Mouse (Mus musculus) neutrophil, adult 83 days (primary cell): ENCODE measurements around the gene Nbeal2. TPM values are rescaled to one million over a fixed set of nuclear protein-coding genes. Genes with fewer than 3 reads are reported as not detected.

Source experiments
- total RNA-seq, 2 experiments: library from RNA; stranded (reverse); gene quantifications; one replicate each; pipeline ENCODE4 v1.2.4; 2023

Gene Nbeal2
- total RNA-seq: 100 to 1,000 TPM; 266 to 300 TPM

DNA sequence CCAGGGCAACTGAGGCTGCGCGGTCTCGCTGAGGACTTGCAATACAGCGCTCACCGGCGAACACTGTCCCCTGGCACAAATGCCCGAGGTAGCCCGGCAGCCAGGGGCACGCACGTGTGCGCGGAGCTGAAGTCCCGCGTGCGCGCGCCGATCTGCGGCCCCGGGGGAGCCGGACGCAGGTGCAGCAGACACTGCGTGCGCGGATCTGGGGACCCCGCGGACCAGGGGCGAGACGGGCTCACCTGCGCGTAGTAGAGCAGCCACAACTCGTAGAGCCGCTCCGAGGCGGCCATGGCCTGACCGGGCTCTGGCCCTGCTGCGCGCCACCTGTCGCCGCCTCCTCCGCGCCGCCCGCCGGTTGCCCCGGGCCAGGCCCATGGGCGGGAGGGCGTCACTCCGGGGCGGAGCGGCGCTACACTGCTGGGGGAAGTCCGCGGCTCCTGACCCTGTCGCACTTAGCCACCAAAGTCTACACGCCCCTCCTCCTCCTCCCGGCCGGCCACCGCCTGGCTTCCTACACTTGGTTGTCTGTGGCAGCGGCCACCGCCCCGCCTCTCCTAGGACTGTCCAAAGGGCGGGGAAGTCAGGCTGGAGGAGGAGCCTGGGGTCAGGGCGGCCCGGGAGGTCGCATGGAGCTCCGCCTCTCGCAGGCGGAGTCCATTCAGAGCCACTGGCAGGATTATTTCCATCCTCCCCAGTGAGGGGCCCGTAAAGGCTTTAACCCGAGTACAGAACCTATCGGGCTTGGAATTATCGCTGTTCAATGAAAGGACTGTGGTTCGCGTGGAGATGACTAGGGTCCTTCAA lies at the start of gene Nbeal2:
TSS of gene Nbeal2 (minus strand) at position 507 of the 807 bp plus-strand sequence.

DNA sequence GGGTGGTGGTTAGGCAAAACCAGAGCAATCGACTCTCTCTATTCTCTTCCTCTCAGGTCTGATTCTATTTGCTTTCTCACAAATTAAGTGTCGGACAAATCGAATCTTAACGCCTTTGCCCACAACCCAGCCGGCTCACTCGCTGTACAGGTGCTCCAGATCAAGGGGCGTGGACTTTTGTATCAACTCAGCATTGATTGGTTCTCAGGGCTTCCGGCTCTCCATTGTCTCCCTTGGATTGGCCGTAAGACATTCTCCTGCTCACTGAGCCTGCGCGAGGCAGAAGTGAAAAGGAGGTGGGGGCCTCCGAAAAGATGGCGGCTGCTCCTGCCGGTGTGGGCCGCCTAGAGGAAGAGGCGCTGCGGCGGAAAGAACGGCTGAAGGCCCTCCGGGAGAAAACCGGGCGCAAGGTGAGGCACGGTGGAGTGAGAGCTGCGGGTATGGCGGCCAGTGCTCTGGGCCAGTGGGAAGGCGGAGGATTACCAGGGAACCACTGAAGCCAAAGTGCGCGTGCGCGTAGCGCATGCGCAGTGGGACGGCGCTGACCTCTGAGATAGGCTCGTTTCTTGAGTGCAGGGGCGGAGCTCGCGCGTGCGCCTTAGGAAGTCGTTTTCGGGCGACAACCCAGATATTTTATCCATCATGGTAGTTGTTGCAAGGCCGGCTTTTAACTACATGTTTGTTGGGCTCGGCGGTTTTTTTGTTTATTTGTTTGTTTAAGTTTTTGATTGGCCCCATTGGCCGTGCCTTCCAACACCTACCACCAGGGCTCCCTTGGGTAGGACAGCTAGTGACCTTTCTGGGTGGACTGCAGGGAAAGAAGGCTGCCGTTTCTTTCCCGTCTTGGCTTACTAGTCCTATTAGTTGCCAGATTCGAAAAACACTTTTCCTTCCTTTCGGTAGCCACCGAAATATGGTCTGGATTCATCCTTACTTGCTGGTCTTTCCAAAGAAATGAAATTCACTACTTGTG lies 2.6 kb upstream of the Nbeal2 start, which contains the start of gene Ccdc12:
TSS of gene Ccdc12 (plus strand) at position 255 of the 973 bp plus-strand sequence.

GRCm38 (mm10) chr9:110624361-110625166 lies 29.4 kb downstream of the Nbeal2 start, which contains the start of gene Nradd:
Nradd (minus strand) TSS chr9:110624452.

Other genes starting within 250 kb of the Nbeal2 start
- 10 to 100 TPM; 24.0 to 37.9 TPM for gene Ptpn23, start 245.9 kb downstream of the Nbeal2 start, total RNA-seq
- gene Ngp, start 234.4 kb downstream of the Nbeal2 start, total RNA-seq: over 10,000 TPM; 16,812 to 17,778 TPM
- gene Klhl18, start 177.5 kb downstream of the Nbeal2 start, total RNA-seq: 10 to 100 TPM; 26.5 to 33.3 TPM
- 1 to 10 TPM; 1.2 to 1.3 TPM for gene Kif9, start 177.2 kb downstream of the Nbeal2 start, total RNA-seq
- 100 to 1,000 TPM in 1 of 2 experiments, 10 to 100 TPM in 1; 86.6 to 102 TPM for gene Setd2, start 121.6 kb downstream of the Nbeal2 start, total RNA-seq
- gene Nradd, start 29.7 kb downstream of the Nbeal2 start, total RNA-seq: 1 to 10 TPM; 8.0 to 8.6 TPM
- gene Ccdc12, start 2.3 kb upstream of the Nbeal2 start, total RNA-seq: 100 to 1,000 TPM; 128 to 154 TPM
- gene Myl3, start 87.7 kb upstream of the Nbeal2 start, total RNA-seq: under 1 TPM in 1 of 2 experiments, not detected in 1; 0.50 TPM
- 1 to 10 TPM; 1.2 to 1.5 TPM for gene Pth1r, start 93.0 kb upstream of the Nbeal2 start, total RNA-seq
- gene Prss42, start 144.0 kb upstream of the Nbeal2 start, total RNA-seq: not detected
- gene Prss44, start 159.8 kb upstream of the Nbeal2 start, total RNA-seq: not detected
- not detected for gene Prss43, start 172.5 kb upstream of the Nbeal2 start, total RNA-seq
- gene Prss45, start 180.4 kb upstream of the Nbeal2 start, total RNA-seq: not detected
- gene Prss46, start 190.3 kb upstream of the Nbeal2 start, total RNA-seq: not detected
- 1 to 10 TPM; 2.2 to 2.6 TPM for gene Prss50, start 203.8 kb upstream of the Nbeal2 start, total RNA-seq
- gene Als2cl, start 225.7 kb upstream of the Nbeal2 start, total RNA-seq: 1 to 10 TPM in 1 of 2 experiments, under 1 TPM in 1; 0.39 to 1.1 TPM
- under 1 TPM; 0.13 to 0.57 TPM for gene Tmie, start 226.0 kb upstream of the Nbeal2 start, total RNA-seq